Mouse (Mus musculus): ENCODE data around the gene Btnl1.

The Btnl1 gene

GRCm38 (mm10) chr17:34376847-34377246 lies at the start of gene Btnl1:
Btnl1 (plus strand) TSS chr17:34377132.
- no peak for DNase-seq (ENCODE audit: low spot score)

- no peak for DNase-seq (ENCODE audit: low spot score)
These were observed 47.1 kb upstream of the Btnl1 start for GRCm38 (mm10) chr17:34329807-34330206.

- no peak for DNase-seq (ENCODE audit: low spot score)
These were observed 45.7 kb upstream of the Btnl1 start for GRCm38 (mm10) chr17:34331200-34331599.

GRCm38 (mm10) chr17:34340619-34341402 lies 36.1 kb upstream of the Btnl1 start:
- DNase-seq (ENCODE audit: low spot score) = no peak

- DNase-seq (ENCODE audit: low spot score) = no peak
These were observed 32.0 kb upstream of the Btnl1 start for GRCm38 (mm10) chr17:34344882-34345281.

- DNase-seq (ENCODE audit: low spot score) = no peak
These were observed 31.4 kb upstream of the Btnl1 start for GRCm38 (mm10) chr17:34345486-34345885.

- DNase-seq (ENCODE audit: low spot score) = no peak
These were observed 30.9 kb upstream of the Btnl1 start for GRCm38 (mm10) chr17:34346041-34346440.

- peak; percentile 18 for DNase-seq (ENCODE audit: low spot score)
These were observed 29.2 kb upstream of the Btnl1 start for GRCm38 (mm10) chr17:34347606-34348308.

- peak; percentile 78 for DNase-seq (ENCODE audit: low spot score)
These were observed 27.5 kb upstream of the Btnl1 start for GRCm38 (mm10) chr17:34349429-34349828.

- no peak for DNase-seq (ENCODE audit: low spot score)
These were observed 22.4 kb upstream of the Btnl1 start, which contains the start of gene Btnl2 for GRCm38 (mm10) chr17:34354539-34354938. Btnl2 (plus strand) TSS chr17:34354822.

- no peak for DNase-seq (ENCODE audit: low spot score)
These were observed 22.0 kb upstream of the Btnl1 start for GRCm38 (mm10) chr17:34354940-34355339.

GRCm38 (mm10) chr17:34362954-34363546 lies 13.9 kb upstream of the Btnl1 start:
- DNase-seq (ENCODE audit: low spot score) = no peak

- no peak for DNase-seq (ENCODE audit: low spot score)
These were observed 13.1 kb upstream of the Btnl1 start for GRCm38 (mm10) chr17:34363676-34364310.

- DNase-seq (ENCODE audit: low spot score) = no peak
These were observed 11.9 kb upstream of the Btnl1 start for GRCm38 (mm10) chr17:34365031-34365430.

- DNase-seq (ENCODE audit: low spot score) = no peak
These were observed 6.4 kb upstream of the Btnl1 start for GRCm38 (mm10) chr17:34370563-34370962.

GRCm38 (mm10) chr17:34373055-34373709 lies 3.8 kb upstream of the Btnl1 start:
- DNase-seq (ENCODE audit: low spot score) = no peak

GRCm38 (mm10) chr17:34377450-34378209 lies 698 bp downstream of the Btnl1 start:
- DNase-seq (ENCODE audit: low spot score) = no peak

- no peak for DNase-seq (ENCODE audit: low spot score)
These were observed 1.8 kb downstream of the Btnl1 start for GRCm38 (mm10) chr17:34378716-34379115.

GRCm38 (mm10) chr17:34379451-34379850 lies 2.5 kb downstream of the Btnl1 start:
- DNase-seq (ENCODE audit: low spot score) = no peak

GRCm38 (mm10) chr17:34381876-34382275 lies 4.9 kb downstream of the Btnl1 start:
- no peak for DNase-seq (ENCODE audit: low spot score)

GRCm38 (mm10) chr17:34383212-34383611 lies 6.3 kb downstream of the Btnl1 start:
- DNase-seq (ENCODE audit: low spot score) = no peak

Data from ovary, postnatal 14 days (tissue).